In genomic region chr4:132731616-132732015, GRCm38 (mm10) we compare ENCODE assay signal across 8 mouse cellular contexts. TPM values are rescaled to one million over a fixed set of nuclear protein-coding genes. Genes with fewer than 3 reads are reported as not detected.
DNase-seq lines count a peak whose midpoint lies in the region; ATAC-seq and TF ChIP-seq lines count a peak whose summit lies in the region.

No protein-coding gene starts in this region.

- H3K9ac ChIP-seq in forebrain, embryonic 11.5 days (ENCODE audit: low read length): no peak overlapping the region
- H3K9ac ChIP-seq in liver, embryonic 12.5 days: peak overlapping the region; percentile 66; the same call in 1 of the 2 replicates

- H3K4me3 ChIP-seq in cerebellum, adult 2 months (replicated peaks; ENCODE audit: insufficient read depth, low read depth, low read length): peak overlapping the region; percentile 89
- H3K4me3 ChIP-seq in forebrain, embryonic 11.5 days (ENCODE audit: low read depth, low read length): peak overlapping the region; percentile 54; the same call in 1 of the 2 replicates
- peak overlapping the region; percentile 64 for H3K4me3 ChIP-seq in liver, embryonic 12.5 days

- TF ChIP-seq CTCF in cerebellum, adult 2 months (IDR thresholded peaks at IDR 0.05; ENCODE audit: borderline replicate concordance, insufficient read depth, low read depth, low read length): no peak

- no peak for DNase-seq in cerebellum, adult 2 months
- DNase-seq in 416B (ENCODE audit: low read depth): peak; percentile 52
- no peak for DNase-seq in forebrain, embryonic 11.5 days (ENCODE audit: low spot score)
- no peak for DNase-seq in frontal cortex, postnatal 36 days (ENCODE audit: low spot score in 2 of 2)
- DNase-seq in right cerebral cortex, postnatal 4 days: no peak
- no peak for DNase-seq in thymus, postnatal 0 days (ENCODE audit: low spot score)

- no peak for TF ChIP-seq POLR2A in cerebellum, adult 2 months (IDR thresholded peaks at IDR 0.05; ENCODE audit: borderline replicate concordance, insufficient read depth, low read length)

- peak overlapping the region; percentile 71 for H3K4me2 ChIP-seq in forebrain, embryonic 11.5 days (ENCODE audit: low read depth, low read length, severe bottlenecking)
- H3K4me2 ChIP-seq in liver, embryonic 12.5 days: peak overlapping the region; percentile 88

- H3K27ac ChIP-seq in cerebellum, adult 2 months (ENCODE audit: insufficient read depth, low read length): no peak overlapping the region
- no peak overlapping the region for H3K27ac ChIP-seq in forebrain, embryonic 11.5 days (ENCODE audit: low read depth, low read length)
- H3K27ac ChIP-seq in liver, embryonic 12.5 days: no peak overlapping the region

- no peak for ATAC-seq in cerebellum, adult (ENCODE audit: insufficient number of reproducible peaks, low FRiP score, low TSS enrichment)
- no peak for ATAC-seq in forebrain, embryonic 11.5 days (replicated peaks; ENCODE audit: low FRiP score)
- ATAC-seq in liver, embryonic 12.5 days: no peak

- H3K9me3 ChIP-seq in forebrain, embryonic 11.5 days (ENCODE audit: control insufficient read depth, low read length): no peaks in the 10 kb centered on the region
- no peaks in the 10 kb centered on the region for H3K9me3 ChIP-seq in liver, embryonic 12.5 days (replicated peaks)

- no peaks in the 10 kb centered on the region for H3K36me3 ChIP-seq in forebrain, embryonic 11.5 days (ENCODE audit: control insufficient read depth, insufficient read depth, low read length)
- peaks cover 6% of the 10 kb centered on the region for H3K36me3 ChIP-seq in liver, embryonic 12.5 days

- no peaks in the 10 kb centered on the region for H3K4me1 ChIP-seq in cerebellum, adult 2 months (ENCODE audit: control insufficient read depth, insufficient read depth, low read length)
- H3K4me1 ChIP-seq in forebrain, embryonic 11.5 days (replicated peaks; ENCODE audit: control insufficient read depth, insufficient read depth, low read length): no peaks in the 10 kb centered on the region
- peaks cover 53% of the 10 kb centered on the region for H3K4me1 ChIP-seq in liver, embryonic 12.5 days

- WGBS in cerebellum, adult 2 months: 44% methylated on average over 12 of the region's 12 CpGs
- WGBS in forebrain, embryonic 11.5 days: 54% methylated on average over 12 of the region's 12 CpGs
- WGBS in liver, embryonic 12.5 days (ENCODE audit: insufficient replicate concordance): 32% methylated on average over 12 of the region's 12 CpGs

- H3K27me3 ChIP-seq in cerebellum, adult 2 months (ENCODE audit: control insufficient read depth, insufficient read depth, low read length): no peaks in the 10 kb centered on the region
- H3K27me3 ChIP-seq in forebrain, embryonic 11.5 days (ENCODE audit: control insufficient read depth, insufficient read depth, low read length): no peaks in the 10 kb centered on the region
- H3K27me3 ChIP-seq in liver, embryonic 12.5 days (replicated peaks): no peaks in the 10 kb centered on the region

RNA-seq across cellular contexts. Expression of gene Xkr8, which starts 0.7 kb away (rescaled TPM):
- 7.4 and 7.6 TPM in 2 replicates for polyA plus RNA-seq in cerebellum, adult 2 months (2012; rRNA removed)
- 4.8 and 5.5 TPM in 2 replicates for polyA plus RNA-seq in forebrain, embryonic 11.5 days (2014; fragmentation: Nextera tagmentation; extraction: Ambion mirVana)
- polyA plus RNA-seq in liver, embryonic 12.5 days (2016; fragmentation: Nextera tagmentation; extraction: Ambion mirVana): 3.6 and 4.0 TPM in 2 replicates
- 3.0 and 3.1 TPM in 2 replicates for polyA plus RNA-seq in thymus, postnatal 0 days (2015; fragmentation: Nextera tagmentation; extraction: Ambion mirVana)

RNA-seq across cellular contexts. Expression of gene Smpdl3b, which starts 25.4 kb away (rescaled TPM):
- polyA plus RNA-seq in cerebellum, adult 2 months (2012; rRNA removed): 1.6 and 1.9 TPM in 2 replicates
- 3.8 and 4.6 TPM in 2 replicates for polyA plus RNA-seq in forebrain, embryonic 11.5 days (2014; fragmentation: Nextera tagmentation; extraction: Ambion mirVana)
- 1.9 and 2.0 TPM in 2 replicates for polyA plus RNA-seq in liver, embryonic 12.5 days (2016; fragmentation: Nextera tagmentation; extraction: Ambion mirVana)
- polyA plus RNA-seq in thymus, postnatal 0 days (2015; fragmentation: Nextera tagmentation; extraction: Ambion mirVana): 0.59 and 0.75 TPM in 2 replicates

RNA-seq across cellular contexts. Expression of gene Rpa2, which starts 36.5 kb away (rescaled TPM):
- polyA plus RNA-seq in cerebellum, adult 2 months (2012; rRNA removed): 20.0 and 21.3 TPM in 2 replicates
- polyA plus RNA-seq in forebrain, embryonic 11.5 days (2014; fragmentation: Nextera tagmentation; extraction: Ambion mirVana): 177 and 187 TPM in 2 replicates
- polyA plus RNA-seq in liver, embryonic 12.5 days (2016; fragmentation: Nextera tagmentation; extraction: Ambion mirVana): 123 and 128 TPM in 2 replicates
- polyA plus RNA-seq in thymus, postnatal 0 days (2015; fragmentation: Nextera tagmentation; extraction: Ambion mirVana): 129 and 139 TPM in 2 replicates
